Mouse (Mus musculus) layer of hippocampus, postnatal 10 days (tissue): ENCODE data around the gene Dnajb2. TPM values are rescaled to one million over a fixed set of nuclear protein-coding genes. Genes with fewer than 3 reads are reported as not detected.

ENCODE experiments used
- DNase-seq, 2 experiments: peaks; one replicate each; pipeline ENCODE4 v3.0.0; 2021; ENCODE audit warnings: low spot score in 2 of 2
- microRNA-seq, 2 experiments: library from miRNA; unstranded; fragments of <30 nt; microRNA quantifications; one replicate each; pipeline ENCODE4 v1.2.0; 2021
- total RNA-seq, 2 experiments: library from RNA; stranded (reverse); gene quantifications; 2 replicates each; pipeline ENCODE4 v1.2.3; 2021

Gene Dnajb2
- total RNA-seq, 2 experiments from 2014 or later: 52.9 to 60.9 TPM

GRCm38 (mm10) chr1:75291321-75291720 is 55.1 kb downstream of the Dnajb2 start:
- DNase-seq: no peak

GRCm38 (mm10) chr1:75292476-75293330 is 56.5 kb downstream of the Dnajb2 start:
- no peak for DNase-seq

DNA sequence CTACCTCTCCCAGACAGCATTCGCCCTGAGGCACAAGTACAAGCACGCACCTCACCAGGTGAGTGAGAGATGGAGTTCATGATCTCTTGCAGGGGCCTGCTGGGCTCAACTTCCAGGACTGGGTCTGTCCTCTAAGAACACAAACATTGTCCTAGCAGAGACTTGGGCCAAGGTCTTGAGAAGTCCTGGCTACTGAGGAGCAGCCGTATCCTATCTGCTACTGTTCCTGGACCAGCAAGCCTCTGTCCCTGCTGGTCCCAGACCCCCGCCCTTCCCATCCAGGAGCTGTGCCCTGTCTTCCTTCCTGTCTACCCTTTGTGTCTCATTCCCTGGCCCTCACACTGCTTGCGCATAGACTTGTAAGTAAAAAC is 57.1 kb downstream of the Dnajb2 start:
- no peak for DNase-seq

GRCm38 (mm10) chr1:75294294-75294693 is 58.1 kb downstream of the Dnajb2 start:
- DNase-seq: no peak

Small RNA genes within 50 kb of the gene (microRNA-seq; reads per million reads assigned to microRNA genes)
- 0 reads per million in 2 experiments for gene Gm27943

Other genes starting within 250 kb of the Dnajb2 start
- 1 to 10 TPM; 2.3 to 2.4 TPM for gene Nhej1, start 111.2 kb upstream of the Dnajb2 start, total RNA-seq
- under 1 TPM in 1 of 2 experiments, not detected in 1; 0.27 TPM for gene Slc23a3, start 102.5 kb upstream of the Dnajb2 start, total RNA-seq
- 10 to 100 TPM; 35.3 to 35.8 TPM for gene Cnppd1, start 93.7 kb upstream of the Dnajb2 start, total RNA-seq
- 100 to 1,000 TPM; 138 to 144 TPM for gene Retreg2, start 93.6 kb upstream of the Dnajb2 start, total RNA-seq
- gene Zfand2b, start 67.8 kb upstream of the Dnajb2 start, total RNA-seq: 10 to 100 TPM; 25.5 to 27.3 TPM
- 10 to 100 TPM; 37.7 to 45.8 TPM for gene Abcb6, start 56.0 kb upstream of the Dnajb2 start, total RNA-seq
- 10 to 100 TPM; 19.9 to 21.0 TPM for gene Ankzf1, start 44.3 kb upstream of the Dnajb2 start, total RNA-seq
- gene Atg9a, start 44.2 kb upstream of the Dnajb2 start, total RNA-seq: 100 to 1,000 TPM in 1 of 2 experiments, 10 to 100 TPM in 1; 93.9 to 109 TPM
- 10 to 100 TPM; 22.4 to 23.2 TPM for gene Glb1l, start 25.6 kb upstream of the Dnajb2 start, total RNA-seq
- 10 to 100 TPM; 88.8 to 97.7 TPM for gene Stk16, start 25.6 kb upstream of the Dnajb2 start, total RNA-seq
- 100 to 1,000 TPM; 348 to 373 TPM for gene Tuba4a, start 16.5 kb upstream of the Dnajb2 start, total RNA-seq
- not detected for gene A630095N17Rik, start 4.3 kb upstream of the Dnajb2 start, total RNA-seq
- 100 to 1,000 TPM; 238 to 251 TPM for gene Ptprn, start 28.1 kb downstream of the Dnajb2 start, total RNA-seq
- gene Resp18, start 42.0 kb downstream of the Dnajb2 start, total RNA-seq: 100 to 1,000 TPM; 108 to 111 TPM
- gene Dnpep, start 81.6 kb downstream of the Dnajb2 start, total RNA-seq: 10 to 100 TPM; 59.7 to 66.2 TPM
- gene Des, start 123.9 kb downstream of the Dnajb2 start, total RNA-seq: 1 to 10 TPM; 1.2 to 1.8 TPM
- 100 to 1,000 TPM; 164 to 175 TPM for gene Speg, start 138.9 kb downstream of the Dnajb2 start, total RNA-seq
- 10 to 100 TPM; 55.0 to 60.5 TPM for gene Gmppa, start 199.5 kb downstream of the Dnajb2 start, total RNA-seq
- 10 to 100 TPM; 16.2 to 17.4 TPM for gene Asic4, start 214.0 kb downstream of the Dnajb2 start, total RNA-seq
- 10 to 100 TPM; 78.4 to 79.4 TPM for gene Chpf, start 242.9 kb downstream of the Dnajb2 start, total RNA-seq
- gene Tmem198, start 243.1 kb downstream of the Dnajb2 start, total RNA-seq: 10 to 100 TPM; 48.3 to 53.8 TPM